Mouse (Mus musculus) thymus, postnatal 0 days (tissue): ENCODE results near the gene Iqck. TPM values are rescaled to one million over a fixed set of nuclear protein-coding genes. Genes with fewer than 3 reads are reported as not detected.
A peak's percentile ranks its signal among the peaks of the same experiment; 100 is the strongest.

Experiments
- DNase-seq: peaks from one replicate; pipeline ENCODE4 v3.0.0-alpha.2; 2015; ENCODE audit warnings: low spot score
- polyA plus RNA-seq: library from polyadenylated mRNA; unstranded; fragments of >200 nt; fragmentation: Nextera tagmentation; extraction: Ambion mirVana; gene quantifications from 2 replicates; pipeline ENCODE4 v1.2.1, GENCODE M21; 2015

The Iqck gene
- polyA plus RNA-seq, 1 experiment from 2014 or later = 1.6 TPM

- DNase-seq = no peak
These were observed 133.8 kb downstream of the Iqck start for GRCm38 (mm10) chr7:118989275-118989856.

- DNase-seq = no peak
These were observed 134.7 kb downstream of the Iqck start for GRCm38 (mm10) chr7:118990282-118990681.

- DNase-seq = no peak
These were observed 135.9 kb downstream of the Iqck start for GRCm38 (mm10) chr7:118991341-118991884.

GRCm38 (mm10) chr7:118992080-118992560 is 136.6 kb downstream of the Iqck start:
- no peak for DNase-seq

GRCm38 (mm10) chr7:118992623-118993405 is 137.3 kb downstream of the Iqck start:
- DNase-seq = no peak

- no peak for DNase-seq
These were observed 138.2 kb downstream of the Iqck start for GRCm38 (mm10) chr7:118993597-118994230.

GRCm38 (mm10) chr7:118994231-118994842 is 138.8 kb downstream of the Iqck start:
- DNase-seq = peak; percentile 8

- DNase-seq = peak; percentile 87
These were observed 139.5 kb downstream of the Iqck start, which contains the start of gene Gprc5b for GRCm38 (mm10) chr7:118995007-118995406. Gprc5b (minus strand) TSS chr7:118995211.

- no peak for DNase-seq
These were observed 140.1 kb downstream of the Iqck start for GRCm38 (mm10) chr7:118995671-118996070.

- peak; percentile 73 for DNase-seq
These were observed 140.7 kb downstream of the Iqck start for GRCm38 (mm10) chr7:118996137-118996837.

GRCm38 (mm10) chr7:118999857-119000256 is 144.3 kb downstream of the Iqck start:
- no peak for DNase-seq

- no peak for DNase-seq
These were observed 146.4 kb downstream of the Iqck start for GRCm38 (mm10) chr7:119001965-119002364.

- DNase-seq = no peak
These were observed 146.9 kb downstream of the Iqck start for GRCm38 (mm10) chr7:119002501-119002900.

GRCm38 (mm10) chr7:119010854-119011529 is 155.4 kb downstream of the Iqck start:
- peak; percentile 49 for DNase-seq

GRCm38 (mm10) chr7:119015736-119016135 is 160.2 kb downstream of the Iqck start:
- no peak for DNase-seq

GRCm38 (mm10) chr7:119019537-119019936 is 164.0 kb downstream of the Iqck start:
- no peak for DNase-seq
